Mouse (Mus musculus) intestine, embryonic 16.5 days (tissue): ENCODE measurements around the gene Shc2. TPM values are rescaled to one million over a fixed set of nuclear protein-coding genes. Genes with fewer than 3 reads are reported as not detected.

ENCODE experiments used
- ATAC-seq: fragments of 200-750 bp; cut with Nextera tagmentation; 2 replicates; pipeline ENCODE4 v1.8.0; 2017; ENCODE audit warnings: moderate TSS enrichment, moderate library complexity
- H3K27ac ChIP-seq: fragments of 300-500 bp; sonication (generic); 2 replicates; pipeline ENCODE4 v1.5.1; 2014; ENCODE audit warnings: mild to moderate bottlenecking, low read length
- H3K27me3 ChIP-seq: fragments of 300-500 bp; sonication (generic); replicated peaks from 2 replicates; pipeline ENCODE4 v1.6.1; 2014; ENCODE audit warnings: low read length, control low read depth, mixed read lengths; ENCODE audit not compliant: control insufficient read depth, insufficient read depth
- H3K36me3 ChIP-seq: fragments of 300-500 bp; sonication (generic); 2 replicates; pipeline ENCODE4 v1.6.1; 2014; ENCODE audit warnings: low read length, control low read depth; ENCODE audit not compliant: control insufficient read depth, insufficient read depth
- H3K4me1 ChIP-seq: fragments of 300-500 bp; sonication (generic); 2 replicates; pipeline ENCODE4 v1.6.1; 2014; ENCODE audit warnings: low read length, control low read depth, mixed read lengths; ENCODE audit not compliant: control insufficient read depth, insufficient read depth
- H3K4me2 ChIP-seq: fragments of 300-500 bp; sonication (generic); 2 replicates; pipeline ENCODE4 v1.6.1; 2014; ENCODE audit warnings: low read depth, low read length, control low read depth
- H3K4me3 ChIP-seq: fragments of 300-500 bp; sonication (generic); 2 replicates; pipeline ENCODE4 v1.5.1; 2014; ENCODE audit warnings: mild to moderate bottlenecking, low read length
- H3K9ac ChIP-seq: fragments of 300-500 bp; sonication (generic); 2 replicates; pipeline ENCODE4 v1.6.1; 2014; ENCODE audit warnings: low read depth, low read length
- H3K9me3 ChIP-seq: fragments of 300-500 bp; sonication (generic); 2 replicates; pipeline ENCODE4 v1.6.1; 2016; ENCODE audit warnings: low read length, control low read depth; ENCODE audit not compliant: control insufficient read depth
- WGBS: fragments of 180-500 bp; shearing (Covaris S2); extraction: QIAGEN DNeasy Blood & Tissue Kit; methylation state at CpG from one replicate; pipeline ENCODE4 v1.1.7; 2014; 5-methylcytosine and 5-hydroxymethylcytosine counted together
- polyA plus RNA-seq: library from polyadenylated mRNA; unstranded; fragments of >200 nt; fragmentation: Nextera tagmentation; extraction: Ambion mirVana; gene quantifications from 2 replicates; pipeline ENCODE4 v1.2.1, GENCODE M21; 2015

Gene Shc2
- polyA plus RNA-seq, 1 experiment from 2014 or later, result 1.1 TPM

DNA sequence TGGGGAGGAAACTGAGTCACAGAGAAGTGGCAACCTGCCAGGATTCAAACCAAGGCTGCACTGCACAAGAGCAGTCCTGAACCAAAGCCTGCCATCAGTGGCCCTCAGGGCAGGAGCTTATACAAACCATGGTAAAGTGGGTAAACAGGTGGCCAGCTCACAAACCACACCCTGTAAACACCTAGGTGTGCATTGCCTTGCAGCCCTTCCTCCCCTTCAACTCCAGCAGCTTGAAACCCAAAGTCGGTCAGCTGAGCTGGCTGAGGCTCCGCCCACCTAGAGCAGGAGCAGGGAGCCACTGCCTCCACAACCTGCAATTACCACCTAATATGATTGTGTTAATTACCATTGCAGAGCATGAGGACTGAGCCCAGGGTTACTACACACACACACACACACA is 29.8 kb downstream of the Shc2 start:
- Histone ChIP-seq H3K27ac (no peak overlapping the region), H3K4me1 (peaks cover 7% of the 10 kb centered on the region), H3K4me2 (no peak overlapping the region), H3K4me3 (no peak overlapping the region), H3K27me3 (peaks cover 15% of the 10 kb centered on the region), H3K36me3 (no peaks in the 10 kb centered on the region), H3K9me3 (no peaks in the 10 kb centered on the region), H3K9ac (no peak overlapping the region)
- peak; percentile 43 for ATAC-seq
- 40% methylated on average over 2 of the region's 2 CpGs for WGBS

- Histone ChIP-seq H3K27ac (no peak overlapping the region), H3K9ac (no peak overlapping the region), H3K9me3 (no peaks in the 10 kb centered on the region), H3K4me1 (no peaks in the 10 kb centered on the region), H3K36me3 (no peaks in the 10 kb centered on the region), H3K4me2 (no peak overlapping the region), H3K4me3 (no peak overlapping the region), H3K27me3 (0 out of 2 replicates have a peak, but pooled peaks cover 2% of the 10 kb centered on the region)
- ATAC-seq, result no peak
- WGBS, result 70% methylated on average over 4 of the region's 4 CpGs
These were observed 31.2 kb downstream of the Shc2 start for GRCm38 (mm10) chr10:79606537-79606936.

DNA sequence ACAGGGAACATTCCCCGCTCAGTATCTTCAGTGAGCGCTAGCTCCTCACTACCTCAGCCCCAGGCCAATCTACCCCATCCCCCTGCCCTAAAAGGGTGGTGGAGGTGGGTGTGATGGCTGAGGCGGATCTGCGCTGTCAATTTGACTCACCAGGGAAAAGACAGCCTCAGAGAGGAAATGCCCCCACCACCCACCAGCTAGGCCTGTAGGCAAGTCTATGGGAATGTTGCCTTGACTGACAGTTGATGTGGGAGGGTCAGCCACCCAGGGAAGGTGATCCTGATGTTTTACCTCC is 39.8 kb downstream of the Shc2 start:
- Histone ChIP-seq H3K27ac (no peak overlapping the region), H3K9ac (no peak overlapping the region), H3K4me2 (no peak overlapping the region), H3K36me3 (no peaks in the 10 kb centered on the region), H3K9me3 (no peaks in the 10 kb centered on the region), H3K4me1 (no peaks in the 10 kb centered on the region), H3K27me3 (no peaks in the 10 kb centered on the region), H3K4me3 (no peak overlapping the region)
- 76% methylated on average over 4 of the region's 4 CpGs for WGBS
- no peak for ATAC-seq

DNA sequence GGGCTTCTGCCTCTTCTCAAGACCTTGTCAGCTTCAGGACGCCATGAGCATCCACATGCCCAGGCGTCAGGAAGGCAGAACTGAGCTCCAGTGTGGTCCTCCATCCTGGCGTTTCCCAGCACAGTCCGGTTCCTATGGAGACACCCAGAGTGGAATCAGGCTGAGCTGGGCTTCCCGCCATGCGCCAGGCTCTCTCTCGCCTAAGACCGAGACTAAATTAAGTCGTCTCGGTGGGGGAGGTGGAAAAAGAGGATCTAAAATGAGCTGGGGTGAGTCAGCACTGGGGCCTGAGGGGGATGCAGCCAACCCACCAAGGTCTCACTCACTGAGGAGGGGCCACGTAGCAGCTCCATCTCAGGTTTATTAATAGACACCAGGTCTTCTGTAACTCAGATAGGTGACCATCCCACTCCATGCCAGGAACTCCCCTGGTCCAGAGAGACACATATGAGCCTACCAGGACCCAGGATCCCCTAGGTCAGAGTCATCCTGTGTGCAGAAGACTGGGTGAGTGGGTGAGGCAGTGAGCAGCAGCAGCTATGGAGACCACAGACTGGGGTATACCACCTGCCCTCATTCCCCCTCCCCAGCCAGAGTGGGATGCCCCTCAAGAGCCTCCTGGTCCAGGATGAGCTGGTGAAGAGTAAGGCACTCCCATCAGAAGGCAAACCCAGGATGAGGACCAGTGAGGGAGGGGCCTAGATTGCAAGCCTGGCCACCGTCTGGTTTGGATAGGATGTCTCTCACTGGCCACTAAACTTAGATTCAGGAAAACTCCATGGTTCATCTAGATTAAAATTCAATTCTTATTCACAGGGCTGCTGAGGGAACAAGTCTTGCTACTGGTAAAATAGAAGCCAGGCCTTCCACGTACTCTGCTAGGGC is 40.4 kb downstream of the Shc2 start:
- no peak overlapping the region for H3K9ac ChIP-seq
- no peak overlapping the region for H3K4me2 ChIP-seq
- no peak overlapping the region for H3K27ac ChIP-seq
- 42% methylated on average over 13 of the region's 13 CpGs for WGBS
- no peaks in the 10 kb centered on the region for H3K9me3 ChIP-seq
- H3K36me3 ChIP-seq, result no peaks in the 10 kb centered on the region
- H3K4me3 ChIP-seq, result no peak overlapping the region
- no peaks in the 10 kb centered on the region for H3K4me1 ChIP-seq
- H3K27me3 ChIP-seq, result no peaks in the 10 kb centered on the region
- ATAC-seq, result no peak

DNA sequence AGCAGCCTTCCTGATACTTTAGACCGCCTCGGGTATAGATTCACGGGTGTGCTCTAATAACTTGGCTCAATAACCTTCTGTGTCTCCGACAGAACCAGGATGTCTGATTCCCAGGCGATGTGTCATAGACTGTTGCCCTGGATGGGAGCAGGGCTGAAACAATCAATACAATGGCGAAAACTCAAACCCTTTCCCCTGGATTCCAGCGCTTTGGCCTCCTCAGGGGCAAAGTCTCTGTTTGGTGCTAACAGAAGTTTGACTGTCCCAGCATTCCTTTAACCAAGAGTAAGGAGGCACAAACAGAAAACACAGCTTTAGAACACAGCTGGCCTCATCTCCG is 42.2 kb downstream of the Shc2 start:
- no peaks in the 10 kb centered on the region for H3K36me3 ChIP-seq
- H3K4me2 ChIP-seq, result no peak overlapping the region
- no peak overlapping the region for H3K4me3 ChIP-seq
- no peaks in the 10 kb centered on the region for H3K27me3 ChIP-seq
- no peak overlapping the region for H3K9ac ChIP-seq
- H3K9me3 ChIP-seq, result no peaks in the 10 kb centered on the region
- no peaks in the 10 kb centered on the region for H3K4me1 ChIP-seq
- no peak overlapping the region for H3K27ac ChIP-seq
- WGBS, result 51% methylated on average over 8 of the region's 8 CpGs
- ATAC-seq, result no peak

- Histone ChIP-seq H3K9ac (no peak overlapping the region), H3K4me3 (no peak overlapping the region), H3K36me3 (no peaks in the 10 kb centered on the region), H3K27me3 (no peaks in the 10 kb centered on the region), H3K4me1 (no peaks in the 10 kb centered on the region), H3K9me3 (no peaks in the 10 kb centered on the region), H3K4me2 (no peak overlapping the region), H3K27ac (no peak overlapping the region)
- 14% methylated on average over 17 of the region's 17 CpGs for WGBS
- peak; percentile 83 for ATAC-seq
These were observed 42.7 kb downstream of the Shc2 start for GRCm38 (mm10) chr10:79594872-79595589.

DNA sequence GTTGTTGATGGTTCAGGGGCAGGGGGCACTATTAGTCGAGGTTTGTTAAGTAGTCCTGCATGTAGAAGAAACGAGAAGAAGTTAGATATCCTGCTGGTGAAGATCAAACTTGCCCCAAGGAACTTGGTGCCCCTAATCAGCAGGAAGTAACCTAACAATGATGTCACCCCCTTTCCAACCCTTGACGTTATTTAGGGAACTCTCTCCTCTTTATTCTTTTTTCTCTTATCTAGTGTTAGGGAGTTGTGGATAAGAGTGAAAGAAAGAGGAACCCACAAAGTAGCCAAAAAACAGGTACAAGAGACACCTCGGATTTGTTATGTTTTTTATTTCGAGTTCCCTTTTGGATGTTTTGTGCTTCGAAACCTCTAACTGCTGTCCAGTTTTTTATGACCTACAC is 43.6 kb downstream of the Shc2 start:
- H3K4me1 ChIP-seq, result no peaks in the 10 kb centered on the region
- no peak overlapping the region for H3K4me3 ChIP-seq
- H3K9me3 ChIP-seq, result no peaks in the 10 kb centered on the region
- no peak overlapping the region for H3K27ac ChIP-seq
- H3K36me3 ChIP-seq, result no peaks in the 10 kb centered on the region
- no peak for ATAC-seq
- 51% methylated on average over 6 of the region's 6 CpGs for WGBS
- H3K27me3 ChIP-seq, result no peaks in the 10 kb centered on the region
- H3K9ac ChIP-seq, result no peak overlapping the region
- no peak overlapping the region for H3K4me2 ChIP-seq

- Histone ChIP-seq H3K4me3 (no peak overlapping the region), H3K9ac (no peak overlapping the region), H3K27ac (no peak overlapping the region), H3K9me3 (no peaks in the 10 kb centered on the region), H3K4me1 (0 out of 2 replicates have a peak, but pooled peaks cover 3% of the 10 kb centered on the region), H3K36me3 (no peaks in the 10 kb centered on the region), H3K27me3 (no peaks in the 10 kb centered on the region), H3K4me2 (no peak overlapping the region)
- ATAC-seq, result no peak
- 88% methylated on average over 1 of the region's 1 CpGs for WGBS
These were observed 47.0 kb downstream of the Shc2 start for GRCm38 (mm10) chr10:79590702-79591101.

- Histone ChIP-seq H3K36me3 (no peaks in the 10 kb centered on the region), H3K4me1 (0 out of 2 replicates have a peak, but pooled peaks cover 3% of the 10 kb centered on the region), H3K4me2 (no peak overlapping the region), H3K9me3 (no peaks in the 10 kb centered on the region), H3K27ac (no peak overlapping the region), H3K27me3 (no peaks in the 10 kb centered on the region), H3K9ac (no peak overlapping the region), H3K4me3 (no peak overlapping the region)
- 61% methylated on average over 4 of the region's 4 CpGs for WGBS
- ATAC-seq, result peak; percentile 79
These were observed 50.0 kb downstream of the Shc2 start for GRCm38 (mm10) chr10:79587752-79588126.
